Mouse (Mus musculus) thymus, adult 18-20 months (tissue): ENCODE measurements around the gene Xlr5b.
"Not testable (repeated sequence)": the region's sequence is repeated elsewhere in the genome, so short reads cannot be mapped to it uniquely, and the experiment has no call there.

Experiments used
- DNase-seq, 2 experiments: peaks; one replicate each; pipeline ENCODE4 v3.0.0; 2022; ENCODE audit warnings: mixed read lengths in 2 of 2

Xlr5b gene

GRCm38 (mm10) chrX:73148496-73148895 is at the start of gene Xlr5b:
Gene Xlr5b, plus strand, starts transcription at chrX:73148796.
- DNase-seq: not testable (repeated sequence)

GRCm38 (mm10) chrX:73116747-73117146 is 31.8 kb upstream of the Xlr5b start, which contains the start of gene Gm14685:
Gene Gm14685, plus strand, starts transcription at chrX:73117047.
- DNase-seq: not testable (repeated sequence)

GRCm38 (mm10) chrX:73122859-73123829 is 25.5 kb upstream of the Xlr5b start:
- DNase-seq: not testable (repeated sequence)

DNA sequence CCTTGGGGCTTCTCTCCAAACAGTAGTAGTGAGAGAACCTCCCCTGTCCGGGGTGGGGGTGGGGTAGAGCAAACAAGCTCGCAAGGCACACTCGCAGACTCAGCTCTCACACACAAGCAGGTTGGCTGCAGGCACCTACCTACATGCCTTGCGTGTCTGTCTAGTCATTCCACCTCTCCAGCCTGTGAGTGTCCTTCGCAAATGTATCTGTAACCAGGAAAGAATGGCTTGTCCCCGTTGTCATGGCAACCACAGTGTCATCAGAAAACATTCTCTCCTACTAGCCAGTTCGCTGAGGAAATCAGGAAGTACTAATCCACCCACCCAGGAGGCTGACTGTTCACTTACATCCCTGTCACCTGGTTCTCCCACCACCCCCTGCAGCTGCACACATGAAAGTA is 5.4 kb upstream of the Xlr5b start:
- not testable (repeated sequence) for DNase-seq

DNA sequence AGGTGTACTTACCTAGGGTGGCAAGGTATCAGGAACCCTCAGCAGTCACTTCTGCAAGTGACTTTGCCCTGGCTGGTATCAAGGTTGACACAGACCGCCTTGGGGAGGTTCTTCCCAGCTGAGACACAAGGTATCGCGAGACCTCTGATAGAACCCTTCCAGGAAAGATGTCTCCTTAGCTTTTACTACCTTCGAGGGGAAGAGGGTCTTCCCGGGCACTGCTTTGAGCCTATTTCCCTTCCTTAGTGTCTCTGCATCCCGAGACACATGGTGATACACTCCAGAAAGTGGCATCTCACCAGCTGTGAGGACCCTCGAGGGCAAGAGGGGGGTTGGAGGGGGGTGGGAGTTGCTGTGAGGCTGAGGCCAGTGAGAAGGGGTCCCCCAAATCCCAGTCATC is 754 bp downstream of the Xlr5b start, which contains the start of gene DXBay18:
Gene DXBay18 (minus strand): TSS at position 101 of the 400 bp plus-strand sequence.
- DNase-seq: not testable (repeated sequence)

DNA sequence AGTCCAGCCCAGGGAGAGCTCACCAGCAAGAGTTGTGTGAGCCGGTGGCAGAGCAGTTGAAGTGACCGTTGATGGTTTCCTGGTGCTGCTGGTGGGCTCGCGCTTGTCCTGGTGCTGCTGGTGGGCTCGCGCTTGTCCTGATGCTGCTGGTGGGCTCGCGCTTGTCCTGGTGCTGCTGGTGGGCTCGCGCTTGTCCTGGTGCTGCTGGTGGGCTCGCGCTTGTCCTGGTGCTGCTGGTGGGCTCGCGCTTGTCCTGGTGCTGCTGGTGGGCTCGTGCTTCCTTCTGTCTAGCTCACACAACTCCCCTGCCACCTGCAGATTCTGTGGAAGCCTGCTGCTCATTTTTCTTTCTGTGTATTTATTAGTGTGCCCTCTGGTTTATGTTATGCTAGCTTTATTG is 28.3 kb downstream of the Xlr5b start, which contains the start of gene Spin2d:
Gene Spin2d (minus strand): TSS at position 101 of the 400 bp plus-strand sequence.
- DNase-seq: not testable (repeated sequence)

- peak in 1 of 2 experiments; percentile 1 for DNase-seq
Observed at GRCm38 (mm10) chrX:73191934-73192333, 43.3 kb downstream of the Xlr5b start, which contains the start of gene Xlr3b. Gene Xlr3b, plus strand, starts transcription at chrX:73192207.
